ENCODE assay signal across 10 mouse cellular contexts in the genomic region with DNA sequence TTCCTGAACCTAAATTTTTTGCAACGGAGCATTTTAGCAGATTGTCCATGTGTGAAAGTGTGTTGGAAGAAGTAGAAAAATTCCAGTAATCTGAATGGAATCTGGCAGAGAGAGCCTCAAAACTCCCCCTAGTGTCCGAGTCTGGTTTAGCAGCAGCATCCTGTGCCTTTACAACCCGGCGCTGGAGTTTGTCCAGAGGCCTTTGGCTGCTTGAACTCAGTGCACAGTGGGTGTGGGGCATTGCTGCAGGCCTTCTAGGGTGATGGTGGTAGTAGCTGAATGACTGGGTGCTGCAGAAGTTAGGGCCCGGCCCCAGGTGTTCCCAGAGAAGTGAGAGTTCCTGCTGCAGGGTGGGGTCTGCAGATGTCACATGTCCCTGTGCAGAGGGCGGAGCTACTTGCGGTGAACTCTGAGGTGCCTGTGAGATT.
DNase-seq lines count a peak whose midpoint lies in the region; ATAC-seq and TF ChIP-seq lines count a peak whose summit lies in the region.
"Had no signal": no experiment of that assay in that cellular context is flagged by ENCODE, and none has a peak within 500 bp of the region (broad histone marks: within the 10 kb centered on the region; RNA-seq: fewer than 3 reads in every experiment).

No protein-coding gene starts in this region.

- no peak overlapping the region for H3K4me3 ChIP-seq in kidney, embryonic 14.5 days (ENCODE audit: low read length)
- H3K4me3 ChIP-seq in stomach, postnatal 0 days (ENCODE audit: low read depth, low read length), result no peak overlapping the region
- H3K4me3 ChIP-seq: embryonic facial prominence, embryonic 13.5 days; myocyte had no signal

- peak; percentile 79 for TF ChIP-seq CTCF in stomach, postnatal 0 days (IDR thresholded peaks at IDR 0.05; ENCODE audit: low read depth)

- H3K9me3 ChIP-seq in kidney, embryonic 14.5 days (ENCODE audit: control insufficient read depth, low read length), result no peaks in the 10 kb centered on the region
- H3K9me3 ChIP-seq in stomach, postnatal 0 days (ENCODE audit: control insufficient read depth, low read length), result no peaks in the 10 kb centered on the region
- H3K9me3 ChIP-seq: embryonic facial prominence, embryonic 13.5 days had no signal

- peaks cover 11% of the 10 kb centered on the region for H3K4me1 ChIP-seq in kidney, embryonic 14.5 days (ENCODE audit: control insufficient read depth, insufficient read depth, low read length)
- peaks cover 6% of the 10 kb centered on the region; the same call in 1 of the 2 replicates for H3K4me1 ChIP-seq in stomach, postnatal 0 days (replicated peaks; ENCODE audit: control insufficient read depth, insufficient read depth)

- no peak for ATAC-seq in kidney, embryonic 14.5 days (ENCODE audit: low FRiP score, low TSS enrichment)
- peak; percentile 52 for ATAC-seq in activated CD4-positive, CD25-positive, alpha-beta regulatory T cell, adult 4 months
- no peak for ATAC-seq in stomach, postnatal 0 days (ENCODE audit: low FRiP score, low TSS enrichment)

- H3K36me3 ChIP-seq in kidney, embryonic 14.5 days (ENCODE audit: control insufficient read depth, insufficient read depth, low read length), result no peaks in the 10 kb centered on the region
- no peaks in the 10 kb centered on the region for H3K36me3 ChIP-seq in stomach, postnatal 0 days (ENCODE audit: control insufficient read depth, insufficient read depth, low read length)
- H3K36me3 ChIP-seq: embryonic facial prominence, embryonic 13.5 days had no signal

- H3K9ac ChIP-seq in kidney, embryonic 14.5 days (ENCODE audit: low read depth, low read length), result no peak overlapping the region
- H3K9ac ChIP-seq in stomach, postnatal 0 days (ENCODE audit: low read length), result no peak overlapping the region
- H3K9ac ChIP-seq: embryonic facial prominence, embryonic 13.5 days had no signal

- no peak for TF ChIP-seq EP300 in stomach, postnatal 0 days (optimal IDR thresholded peaks at IDR 0.05)

- no peak overlapping the region for H3K27ac ChIP-seq in kidney, embryonic 14.5 days (ENCODE audit: low read depth, low read length)
- H3K27ac ChIP-seq in stomach, postnatal 0 days (replicated peaks), result no peak overlapping the region
- H3K27ac ChIP-seq: embryonic facial prominence, embryonic 13.5 days had no signal

- 22% methylated on average over 7 of the region's 7 CpGs for WGBS in kidney, embryonic 14.5 days
- WGBS in stomach, postnatal 0 days, result 25% methylated on average over 7 of the region's 7 CpGs

- no peak overlapping the region for H3K4me2 ChIP-seq in kidney, embryonic 14.5 days (replicated peaks; ENCODE audit: low read depth, low read length)
- H3K4me2 ChIP-seq in stomach, postnatal 0 days (replicated peaks; ENCODE audit: low read depth), result no peak overlapping the region
- H3K4me2 ChIP-seq: embryonic facial prominence, embryonic 13.5 days had no signal

- DNase-seq in kidney, adult 11 months, result peak; percentile 76
- DNase-seq in cerebellum, postnatal 36 days, result peak; percentile 73 to 79
- peak; percentile 65 for DNase-seq in heart, adult 8-10 months (ENCODE audit: low spot score)
- DNase-seq in layer of hippocampus, postnatal 10 days (ENCODE audit: low spot score in 2 of 2), result peak; percentile 75 to 78
- DNase-seq in lung, postnatal 4 days, result peak; percentile 53 to 82
- peak; percentile 75 for DNase-seq in stomach, postnatal 0 days (ENCODE audit: low spot score)

- H3K27me3 ChIP-seq in kidney, embryonic 14.5 days (ENCODE audit: control insufficient read depth, insufficient read depth, low read length), result peaks cover 16% of the 10 kb centered on the region; the same call in 1 of the 2 replicates
- H3K27me3 ChIP-seq in stomach, postnatal 0 days (ENCODE audit: control insufficient read depth, insufficient read depth, low read length), result no peaks in the 10 kb centered on the region
